Mouse (Mus musculus) MEL (cell line): Measurements from ENCODE around the gene Prkag2. TPM values are rescaled to one million over a fixed set of nuclear protein-coding genes. Genes with fewer than 3 reads are reported as not detected.

ENCODE experiments used
- DNase-seq: peaks from one replicate; pipeline ENCODE4 v3.0.0; 2011; ENCODE audit warnings: low read depth, low spot score
- H3K27ac ChIP-seq: 2 replicates; pipeline ENCODE4 v1.5.1; 2012; ENCODE audit warnings: low read depth, mild to moderate bottlenecking, control low read depth, low read length, moderate library complexity; ENCODE audit not compliant: control insufficient read depth
- H3K27me3 ChIP-seq, 2 experiments: fragments of 150-350 bp in 1 of 2; sonication (generic) in 1 of 2; 2 replicates each; pipeline ENCODE4 v1.6.1; 2012; ENCODE audit warnings: low read length in 2 of 2, mild to moderate bottlenecking in 2 of 2, improper control_type of control experiment in 1 of 2, moderate library complexity in 1 of 2; ENCODE audit not compliant: insufficient read depth in 2 of 2, control insufficient read depth in 1 of 2
- H3K36me3 ChIP-seq, 2 experiments: 2 replicates each; pipeline ENCODE4 v1.6.1; 2012 to 2014; ENCODE audit warnings: low read length in 2 of 2, improper control_type of control experiment in 1 of 2, inconsistent platforms in 1 of 2, mild to moderate bottlenecking in 1 of 2; ENCODE audit not compliant: insufficient read depth in 2 of 2, control insufficient read depth in 1 of 2
- H3K4me1 ChIP-seq, 2 experiments: fragments of 150-350 bp in 1 of 2; sonication (generic) in 1 of 2; 2 replicates each; pipeline ENCODE4 v1.6.1; 2012; ENCODE audit warnings: low read length in 2 of 2, improper control_type of control experiment in 1 of 2, mild to moderate bottlenecking in 1 of 2; ENCODE audit not compliant: insufficient read depth in 2 of 2, control insufficient read depth in 1 of 2
- H3K4me3 ChIP-seq, 2 experiments: fragments of 150-350 bp in 1 of 2; sonication (generic) in 1 of 2; 2 replicates each; pipeline ENCODE4 v1.5.1; 2012; ENCODE audit warnings: low read depth in 2 of 2, low read length in 2 of 2, mild to moderate bottlenecking in 2 of 2, moderate library complexity in 2 of 2, control low read depth in 1 of 2, improper control_type of control experiment in 1 of 2; ENCODE audit not compliant: control insufficient read depth in 1 of 2, insufficient read depth in 1 of 2
- H3K79me2 ChIP-seq: 2 replicates; pipeline ENCODE4 v1.6.1; 2012; ENCODE audit warnings: mild to moderate bottlenecking, low read length, moderate library complexity; ENCODE audit not compliant: control insufficient read depth, poor library complexity, insufficient read depth
- H3K9ac ChIP-seq: 2 replicates; pipeline ENCODE4 v1.6.1; 2012; ENCODE audit warnings: low read depth, mild to moderate bottlenecking, control low read depth, low read length, moderate library complexity; ENCODE audit not compliant: control insufficient read depth, poor library complexity, severe bottlenecking
- H3K9me3 ChIP-seq: fragments of 150-350 bp; sonication (generic); replicated peaks from 2 replicates; pipeline ENCODE4 v1.6.1; 2012; ENCODE audit warnings: mild to moderate bottlenecking, low read length, improper control_type of control experiment, moderate library complexity; ENCODE audit not compliant: insufficient read depth
- BHLHE40 ChIP-seq: IDR thresholded peaks from 2 replicates; pipeline ENCODE4 v1.6.1; 2012; ENCODE audit warnings: low read depth, mild to moderate bottlenecking, inconsistent platforms, low read length, improper control_type of control experiment, borderline replicate concordance
- CTCF ChIP-seq, 3 experiments: IDR thresholded peaks in 2 of 3; conservative IDR thresholded peaks in 1 of 3; 2 replicates each; pipeline ENCODE4 v1.5.1; 2011 to 2012; ENCODE audit warnings: low read length in 3 of 3, low read depth in 2 of 3, mild to moderate bottlenecking in 2 of 3, improper control_type of control experiment in 1 of 3, inconsistent platforms in 1 of 3, mixed read lengths in 1 of 3, moderate library complexity in 1 of 3; ENCODE audit not compliant: control insufficient read depth in 1 of 3, insufficient read depth in 1 of 3, poor library complexity in 1 of 3, severe bottlenecking in 1 of 3
- E2F4 ChIP-seq: IDR thresholded peaks from 2 replicates; pipeline ENCODE4 v1.6.1; 2011; ENCODE audit warnings: low read depth, low read length, improper control_type of control experiment, borderline replicate concordance
- EP300 ChIP-seq, 2 experiments: IDR thresholded peaks; 2 replicates each; pipeline ENCODE4 v1.6.1; 2011; ENCODE audit warnings: improper control_type of control experiment in 2 of 2, low read length in 2 of 2, low read depth in 1 of 2, mild to moderate bottlenecking in 1 of 2
- GATA1 ChIP-seq: IDR thresholded peaks from 2 replicates; pipeline ENCODE4 v1.6.1; 2011; ENCODE audit warnings: low read depth, low read length, improper control_type of control experiment
- KAT2A ChIP-seq: conservative IDR thresholded peaks from 2 replicates; pipeline ENCODE4 v1.6.1; 2012; ENCODE audit warnings: low read depth, low read length, improper control_type of control experiment, inconsistent platforms
- MXI1 ChIP-seq: IDR thresholded peaks from 2 replicates; pipeline ENCODE4 v1.6.1; 2011; ENCODE audit warnings: mild to moderate bottlenecking, low read depth, low read length, improper control_type of control experiment
- POLR2A ChIP-seq, 2 experiments: IDR thresholded peaks; 2 replicates each; pipeline ENCODE4 v1.6.1; 2011 to 2012; ENCODE audit warnings: low read length in 2 of 2, mild to moderate bottlenecking in 2 of 2, control low read depth in 1 of 2, improper control_type of control experiment in 1 of 2, low read depth in 1 of 2, moderate library complexity in 1 of 2; ENCODE audit not compliant: control insufficient read depth in 1 of 2, insufficient read depth in 1 of 2, poor library complexity in 1 of 2
- TBP ChIP-seq: IDR thresholded peaks from 2 replicates; pipeline ENCODE4 v1.8.0; 2011; ENCODE audit warnings: low read depth, low read length, improper control_type of control experiment
- TCF12 ChIP-seq: IDR thresholded peaks from 2 replicates; pipeline ENCODE4 v1.6.1; 2014; ENCODE audit warnings: low read depth, mild to moderate bottlenecking, inconsistent platforms, low read length, improper control_type of control experiment, moderate library complexity
- USF1 ChIP-seq: IDR thresholded peaks from 2 replicates; pipeline ENCODE4 v1.6.1; 2014; ENCODE audit warnings: low read depth, mild to moderate bottlenecking, inconsistent platforms, low read length, improper control_type of control experiment, moderate library complexity
- ZNF384 ChIP-seq: IDR thresholded peaks from 2 replicates; pipeline ENCODE4 v1.6.1; 2012; ENCODE audit warnings: low read depth, mild to moderate bottlenecking, inconsistent platforms, low read length, improper control_type of control experiment
- polyA plus RNA-seq, 2 experiments: library from polyadenylated mRNA; stranded (reverse) in 1 of 2; unstranded in 1 of 2; fragments of >175 nt in 1 of 2; fragments of >200 nt in 1 of 2; gene quantifications; 2 replicates each; pipeline versions ENCODE4 v1.2.1 to v1.2.4; 2012; ENCODE audit warnings: low replicate concordance in 2 of 2, low read depth in 1 of 2; ENCODE audit not compliant: insufficient read length in 2 of 2, insufficient read depth in 1 of 2, missing spikeins in 1 of 2
- total RNA-seq: library from RNA; depleted of rRNA; stranded (reverse); fragments of 300-350 nt; gene quantifications from 2 replicates; pipeline ENCODE4 v1.2.3, GENCODE M21; 2012

Gene Prkag2
- total and polyA plus RNA-seq, 3 experiments: 8.0 to 27.9 TPM; not detected in 1

- TF ChIP-seq TBP: peak; percentile 39; the same call in 1 of the 2 replicates
- TF ChIP-seq CTCF (IDR thresholded peaks at IDR 0.05 in 2 of 3, conservative IDR thresholded peaks at IDR 0.05 in 1 of 3; ENCODE audit: control insufficient read depth in 1 of 3, insufficient read depth in 1 of 3, low read depth in 2 of 3, low read length in 3 of 3, poor library complexity in 1 of 3, severe bottlenecking in 1 of 3): peak in 1 of 3 experiments; percentile 0; a peak in 1 of 6 replicates
- TF ChIP-seq POLR2A (IDR thresholded peaks at IDR 0.05; ENCODE audit: control insufficient read depth in 1 of 2, insufficient read depth in 1 of 2, low read depth in 1 of 2, low read length in 2 of 2, poor library complexity in 1 of 2): peak; percentile 78 to 86; a peak in 3 of 4 replicates
- no peak for TF ChIP-seq E2F4
Measured at GRCm38 (mm10) chr5:25100516-25101125, at the start of gene Prkag2 (continued).

- H3K27me3 ChIP-seq: peaks cover 10 to 15% of the 10 kb centered on the region in 2 experiments
- DNase-seq: no peak
Measured at GRCm38 (mm10) chr5:25149331-25149965, 49.0 kb upstream of the Prkag2 start.

GRCm38 (mm10) chr5:25146705-25147104 lies 46.3 kb upstream of the Prkag2 start:
- no peak overlapping the region for H3K4me3 ChIP-seq
- peaks cover 4 to 8% of the 10 kb centered on the region in 2 experiments; a peak in 3 of 4 replicates for H3K27me3 ChIP-seq
- no peak overlapping the region for H3K27ac ChIP-seq
- no peaks in the 10 kb centered on the region for H3K4me1 ChIP-seq
- no peak for TF ChIP-seq BHLHE40
- no peak for TF ChIP-seq TBP
- H3K36me3 ChIP-seq: no peaks in the 10 kb centered on the region
- no peak for DNase-seq
- H3K9me3 ChIP-seq: no peaks in the 10 kb centered on the region
- H3K79me2 ChIP-seq: no peaks in the 10 kb centered on the region
- no peak overlapping the region for H3K9ac ChIP-seq

More at GRCm38 (mm10) chr5:25149331-25149965, 49.0 kb upstream of the Prkag2 start:
- Histone ChIP-seq H3K4me3 (no peak overlapping the region), H3K36me3 (no peaks in the 10 kb centered on the region)
- TF ChIP-seq EP300 (IDR thresholded peaks at IDR 0.05; ENCODE audit: low read depth in 1 of 2, low read length in 2 of 2) (no peak), GATA1 (no peak)
- TF ChIP-seq, all 39 proteins: peak for 0
- H3K27ac ChIP-seq: no peak overlapping the region
- H3K9me3 ChIP-seq: no peaks in the 10 kb centered on the region
- H3K79me2 ChIP-seq: no peaks in the 10 kb centered on the region
- no peaks in the 10 kb centered on the region for H3K4me1 ChIP-seq
- H3K9ac ChIP-seq: no peak overlapping the region

- DNase-seq: no peak
- no peak for TF ChIP-seq USF1
- TF ChIP-seq MXI1: no peak
- TF ChIP-seq KAT2A: no peak
- no peak for TF ChIP-seq ZNF384
- no peak for TF ChIP-seq TCF12
- TF ChIP-seq, all 39 proteins: peak for 0
- Histone ChIP-seq H3K27me3 (peaks cover 2 to 6% of the 10 kb centered on the region in 2 experiments), H3K36me3 (no peaks in the 10 kb centered on the region), H3K4me1 (no peaks in the 10 kb centered on the region), H3K4me3 (no peak overlapping the region), H3K27ac (no peak overlapping the region), H3K79me2 (no peaks in the 10 kb centered on the region), H3K9ac (no peak overlapping the region), H3K9me3 (no peaks in the 10 kb centered on the region)
Measured at GRCm38 (mm10) chr5:25127865-25128264, 27.4 kb upstream of the Prkag2 start.
